Mouse (Mus musculus): ENCODE measurements around the gene Shprh. TPM values are rescaled to one million over a fixed set of nuclear protein-coding genes. Genes with fewer than 3 reads are reported as not detected.

Gene Shprh
- total and polyA plus RNA-seq, 2 experiments: 1.8 to 16.2 TPM

DNA sequence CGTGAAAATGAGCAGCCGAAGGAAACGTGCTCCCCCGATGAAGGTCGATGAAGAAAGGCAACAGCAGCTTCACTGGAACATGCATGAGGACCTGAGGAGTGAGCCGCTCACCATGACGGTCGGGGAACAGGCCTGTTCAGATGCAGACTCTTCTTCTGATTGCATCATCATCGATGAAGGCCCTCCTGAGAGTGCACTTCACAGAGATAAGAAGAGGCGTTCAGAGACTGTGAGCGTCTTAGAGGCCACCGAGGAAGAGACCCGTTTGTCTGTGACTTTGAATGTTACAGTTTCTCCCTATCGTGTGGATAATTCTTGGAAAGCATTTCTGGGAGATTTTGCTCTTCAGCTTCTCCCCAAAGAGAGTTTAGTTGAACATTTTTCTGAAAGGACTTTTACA, 2.4 kb downstream of the Shprh start:
- H3K36me3 ChIP-seq (ENCODE audit: control insufficient read depth, insufficient read depth, low read length): peaks cover 26% of the 10 kb centered on the region
- H3K9ac ChIP-seq (ENCODE audit: low read depth, low read length): no peak overlapping the region
- WGBS: 95% methylated on average over 14 of the region's 14 CpGs
- no peak for DNase-seq (ENCODE audit: extremely low read depth, low read depth, low spot score)
- H3K27ac ChIP-seq (replicated peaks; ENCODE audit: insufficient read depth, low read depth, low read length): no peak overlapping the region
- no peaks in the 10 kb centered on the region for H3K27me3 ChIP-seq (ENCODE audit: control insufficient read depth, insufficient read depth, low read length)
- H3K4me1 ChIP-seq (ENCODE audit: control insufficient read depth, insufficient read depth, low read length): peaks cover 4% of the 10 kb centered on the region; the same call in 1 of the 2 replicates
- TF ChIP-seq CTCF (IDR thresholded peaks at IDR 0.05; ENCODE audit: low read depth, low read length) (no peak), POLR2A (IDR thresholded peaks at IDR 0.05; ENCODE audit: extremely low read depth, insufficient read depth, low read length) (no peak)
- H3K4me3 ChIP-seq (ENCODE audit: insufficient read depth, low read depth, low read length): no peak overlapping the region
- peaks cover 9% of the 10 kb centered on the region; the same call in 1 of the 2 replicates for H3K79me2 ChIP-seq (ENCODE audit: control insufficient read depth, insufficient read depth, low read length)

DNA sequence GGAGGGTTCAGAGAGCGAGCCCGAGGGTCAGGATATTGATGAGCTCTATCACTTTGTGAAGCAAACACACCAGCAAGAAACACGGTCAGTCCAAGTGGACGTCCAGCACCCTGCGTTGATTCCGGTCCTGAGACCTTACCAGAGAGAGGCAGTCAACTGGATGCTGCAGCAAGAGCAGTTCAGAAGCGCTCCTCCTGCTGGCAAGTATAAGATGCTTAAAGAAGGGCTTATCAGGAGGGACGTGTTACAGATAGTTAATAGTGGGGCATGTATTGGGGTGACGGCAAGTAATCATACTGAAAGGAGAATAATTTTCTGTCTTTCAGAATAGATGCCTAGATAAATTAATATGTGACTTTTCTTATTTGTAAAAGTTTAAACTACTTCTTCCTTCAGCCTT, 7.8 kb downstream of the Shprh start:
- WGBS: 92% methylated on average over 9 of the region's 9 CpGs
- Histone ChIP-seq H3K27ac (replicated peaks; ENCODE audit: insufficient read depth, low read depth, low read length) (no peak overlapping the region), H3K36me3 (ENCODE audit: control insufficient read depth, insufficient read depth, low read length) (peaks cover 47% of the 10 kb centered on the region), H3K4me1 (ENCODE audit: control insufficient read depth, insufficient read depth, low read length) (0 out of 2 replicates have a peak, but pooled peaks cover 1% of the 10 kb centered on the region), H3K79me2 (ENCODE audit: control insufficient read depth, insufficient read depth, low read length) (peaks cover 1% of the 10 kb centered on the region; the same call in 1 of the 2 replicates), H3K27me3 (ENCODE audit: control insufficient read depth, insufficient read depth, low read length) (no peaks in the 10 kb centered on the region), H3K4me3 (ENCODE audit: insufficient read depth, low read depth, low read length) (no peak overlapping the region), H3K9ac (ENCODE audit: low read depth, low read length) (no peak overlapping the region)
- DNase-seq (ENCODE audit: extremely low read depth, low read depth, low spot score): no peak
- TF ChIP-seq POLR2A (IDR thresholded peaks at IDR 0.05; ENCODE audit: extremely low read depth, insufficient read depth, low read length) (no peak), CTCF (IDR thresholded peaks at IDR 0.05; ENCODE audit: low read depth, low read length) (no peak)

DNA sequence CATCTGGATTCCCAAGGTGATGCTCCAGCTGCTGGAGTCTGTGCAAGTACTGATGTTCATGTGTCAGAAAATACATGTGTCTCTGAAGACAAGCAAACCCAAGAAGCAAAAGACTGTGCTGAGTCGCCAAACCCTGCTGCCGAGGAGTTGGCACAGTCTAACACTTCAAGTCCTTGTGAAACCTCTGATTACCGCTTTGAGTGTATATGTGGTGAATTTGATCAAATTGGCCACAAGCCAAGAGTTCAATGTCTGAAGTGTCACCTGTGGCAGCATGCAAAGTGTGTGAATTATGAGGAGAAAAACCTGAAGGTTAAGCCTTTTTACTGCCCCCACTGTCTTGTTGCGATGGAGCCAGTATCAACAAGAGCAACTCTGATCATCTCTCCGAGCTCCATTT, 15.3 kb downstream of the Shprh start:
- H3K4me1 ChIP-seq (ENCODE audit: control insufficient read depth, insufficient read depth, low read length): no peaks in the 10 kb centered on the region
- H3K27ac ChIP-seq (replicated peaks; ENCODE audit: insufficient read depth, low read depth, low read length): no peak overlapping the region
- H3K4me3 ChIP-seq (ENCODE audit: insufficient read depth, low read depth, low read length): no peak overlapping the region
- H3K79me2 ChIP-seq (ENCODE audit: control insufficient read depth, insufficient read depth, low read length): no peaks in the 10 kb centered on the region
- peaks cover 67% of the 10 kb centered on the region for H3K36me3 ChIP-seq (ENCODE audit: control insufficient read depth, insufficient read depth, low read length)
- no peaks in the 10 kb centered on the region for H3K27me3 ChIP-seq (ENCODE audit: control insufficient read depth, insufficient read depth, low read length)
- 40% methylated on average over 5 of the region's 5 CpGs for WGBS
- TF ChIP-seq POLR2A (IDR thresholded peaks at IDR 0.05; ENCODE audit: extremely low read depth, insufficient read depth, low read length) (no peak), CTCF (IDR thresholded peaks at IDR 0.05; ENCODE audit: low read depth, low read length) (no peak)
- no peak overlapping the region for H3K9ac ChIP-seq (ENCODE audit: low read depth, low read length)
- DNase-seq (ENCODE audit: extremely low read depth, low read depth, low spot score): peak; percentile 36

DNA sequence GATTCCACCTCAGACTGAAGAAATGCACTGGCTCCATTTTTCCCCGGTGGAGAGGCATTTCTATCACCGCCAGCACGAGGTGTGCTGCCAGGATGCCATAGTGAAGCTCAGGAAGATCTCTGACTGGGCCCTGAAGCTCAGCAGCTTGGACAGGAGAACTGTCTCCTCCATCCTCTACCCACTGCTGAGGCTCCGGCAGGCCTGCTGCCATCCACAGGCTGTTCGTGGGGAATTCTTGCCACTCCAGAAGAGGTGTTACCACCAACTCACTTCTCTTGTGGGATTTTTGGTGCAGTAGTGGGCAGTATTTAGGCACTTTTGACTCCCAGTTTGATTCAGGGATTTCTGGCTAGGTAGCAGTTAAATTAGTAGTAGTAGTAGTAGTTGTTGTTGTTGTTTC, 21.0 kb downstream of the Shprh start:
- peaks cover 71% of the 10 kb centered on the region for H3K36me3 ChIP-seq (ENCODE audit: control insufficient read depth, insufficient read depth, low read length)
- H3K4me3 ChIP-seq (ENCODE audit: insufficient read depth, low read depth, low read length): no peak overlapping the region
- WGBS: 90% methylated on average over 5 of the region's 5 CpGs

DNA sequence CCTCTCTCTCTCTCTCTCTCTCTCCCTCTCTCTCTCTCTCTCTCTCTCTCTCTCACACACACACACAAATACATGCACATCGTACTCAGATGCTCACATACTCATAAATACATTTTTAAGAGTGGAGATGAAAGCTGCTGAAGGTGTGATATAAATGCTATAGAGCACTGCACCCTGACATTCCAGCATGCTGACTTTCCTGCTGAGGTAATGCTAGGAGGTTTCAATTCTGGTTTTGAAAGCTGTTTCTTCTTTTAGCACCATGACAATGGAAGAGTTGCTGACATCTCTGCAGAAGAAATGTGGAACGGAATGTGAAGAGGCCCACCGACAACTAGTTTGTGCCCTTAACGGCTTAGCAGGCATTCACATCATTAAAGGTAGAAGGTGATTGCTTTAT, 22.4 kb downstream of the Shprh start:
- no peak for DNase-seq (ENCODE audit: extremely low read depth, low read depth, low spot score)
- no peak for TF ChIP-seq CTCF (IDR thresholded peaks at IDR 0.05; ENCODE audit: low read depth, low read length)
- TF ChIP-seq POLR2A (IDR thresholded peaks at IDR 0.05; ENCODE audit: extremely low read depth, insufficient read depth, low read length): no peak
- 96% methylated on average over 4 of the region's 4 CpGs for WGBS
- Histone ChIP-seq H3K27ac (replicated peaks; ENCODE audit: insufficient read depth, low read depth, low read length) (no peak overlapping the region), H3K9ac (ENCODE audit: low read depth, low read length) (no peak overlapping the region), H3K4me3 (ENCODE audit: insufficient read depth, low read depth, low read length) (no peak overlapping the region), H3K27me3 (ENCODE audit: control insufficient read depth, insufficient read depth, low read length) (no peaks in the 10 kb centered on the region), H3K79me2 (ENCODE audit: control insufficient read depth, insufficient read depth, low read length) (no peaks in the 10 kb centered on the region), H3K36me3 (ENCODE audit: control insufficient read depth, insufficient read depth, low read length) (peaks cover 62% of the 10 kb centered on the region), H3K4me1 (ENCODE audit: control insufficient read depth, insufficient read depth, low read length) (no peaks in the 10 kb centered on the region)

More for the DNA sequence above, 21.0 kb downstream of the Shprh start:
- Histone ChIP-seq H3K9ac (ENCODE audit: low read depth, low read length) (no peak overlapping the region), H3K4me1 (ENCODE audit: control insufficient read depth, insufficient read depth, low read length) (no peaks in the 10 kb centered on the region), H3K27me3 (ENCODE audit: control insufficient read depth, insufficient read depth, low read length) (no peaks in the 10 kb centered on the region), H3K79me2 (ENCODE audit: control insufficient read depth, insufficient read depth, low read length) (no peaks in the 10 kb centered on the region), H3K27ac (replicated peaks; ENCODE audit: insufficient read depth, low read depth, low read length) (no peak overlapping the region)
- DNase-seq (ENCODE audit: extremely low read depth, low read depth, low spot score): no peak
- no peak for TF ChIP-seq CTCF (IDR thresholded peaks at IDR 0.05; ENCODE audit: low read depth, low read length)
- no peak for TF ChIP-seq POLR2A (IDR thresholded peaks at IDR 0.05; ENCODE audit: extremely low read depth, insufficient read depth, low read length)

DNA sequence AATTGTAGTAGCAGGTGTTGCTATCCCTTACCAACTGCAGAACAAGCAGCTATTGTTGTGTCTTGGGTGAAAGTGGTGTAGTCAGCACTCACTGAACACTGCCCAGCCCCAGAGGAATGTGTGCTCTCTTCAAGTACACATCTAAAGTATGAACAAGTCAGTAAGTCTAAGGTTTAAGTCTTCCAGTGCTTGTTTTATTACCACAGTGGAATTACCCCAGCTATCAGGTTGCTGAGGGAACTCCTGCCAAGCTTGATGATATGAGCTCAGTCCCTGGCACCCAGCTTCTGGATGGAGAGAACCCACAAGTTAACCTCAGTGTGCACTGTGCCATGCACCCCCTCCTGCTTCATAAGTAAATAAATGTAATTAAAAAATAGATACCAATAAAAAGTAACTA, 23.3 kb downstream of the Shprh start:
- Histone ChIP-seq H3K27ac (replicated peaks; ENCODE audit: insufficient read depth, low read depth, low read length) (no peak overlapping the region), H3K79me2 (ENCODE audit: control insufficient read depth, insufficient read depth, low read length) (no peaks in the 10 kb centered on the region), H3K36me3 (ENCODE audit: control insufficient read depth, insufficient read depth, low read length) (peaks cover 56% of the 10 kb centered on the region), H3K4me1 (ENCODE audit: control insufficient read depth, insufficient read depth, low read length) (no peaks in the 10 kb centered on the region), H3K9ac (ENCODE audit: low read depth, low read length) (no peak overlapping the region), H3K4me3 (ENCODE audit: insufficient read depth, low read depth, low read length) (no peak overlapping the region), H3K27me3 (ENCODE audit: control insufficient read depth, insufficient read depth, low read length) (no peaks in the 10 kb centered on the region)
- DNase-seq (ENCODE audit: extremely low read depth, low read depth, low spot score): no peak
- TF ChIP-seq POLR2A (IDR thresholded peaks at IDR 0.05; ENCODE audit: extremely low read depth, insufficient read depth, low read length) (no peak), CTCF (IDR thresholded peaks at IDR 0.05; ENCODE audit: low read depth, low read length) (no peak)
